Mouse (Mus musculus): ENCODE measurements around the gene Ugt1a6a. TPM values are rescaled to one million over a fixed set of nuclear protein-coding genes. Genes with fewer than 3 reads are reported as not detected.

Gene Ugt1a6a
- total RNA-seq, 2 experiments from 2014 or later, result 0.59 to 1.3 TPM

- Histone ChIP-seq H3K4me3 (no peak overlapping the region), H3K27ac (no peak overlapping the region)
- no peak for TF ChIP-seq CTCF (conservative IDR thresholded peaks at IDR 0.05)
- DNase-seq (ENCODE audit: low spot score in 2 of 2), result no peak
These were observed 133.5 kb downstream of the Ugt1a6a start for GRCm38 (mm10) chr1:88268070-88268469.

Other genes starting within 250 kb of the Ugt1a6a start
- gene Usp40, start 126.3 kb upstream of the Ugt1a6a start, total RNA-seq (2021), result 10 to 100 TPM; 22.9 to 26.7 TPM
- gene Ugt1a10, start 79.4 kb upstream of the Ugt1a6a start, total RNA-seq (2021), result not detected
- gene Ugt1a9, start 64.0 kb upstream of the Ugt1a6a start, total RNA-seq (2021), result not detected
- gene Ugt1a8, start 47.0 kb upstream of the Ugt1a6a start, total RNA-seq (2021), result not detected
- under 1 TPM; 0.44 to 0.59 TPM for gene Ugt1a7c, start 39.7 kb upstream of the Ugt1a6a start, total RNA-seq (2021)
- gene Ugt1a6b, start 31.6 kb upstream of the Ugt1a6a start, total RNA-seq (2021), result under 1 TPM in 1 of 2 experiments, not detected in 1; 0.54 TPM
- under 1 TPM in 1 of 2 experiments, not detected in 1; 0.44 TPM for gene Ugt1a5, start 31.2 kb downstream of the Ugt1a6a start, total RNA-seq (2021)
- gene Ugt1a2, start 65.8 kb downstream of the Ugt1a6a start, total RNA-seq (2021), result not detected
- gene Dnajb3, start 71.0 kb downstream of the Ugt1a6a start, total RNA-seq (2021), result 1 to 10 TPM; 2.9 to 3.8 TPM
- gene Ugt1a1, start 77.2 kb downstream of the Ugt1a6a start, total RNA-seq (2021), result not detected
- under 1 TPM in 1 of 2 experiments, not detected in 1; 0.38 TPM for gene Mroh2a, start 92.2 kb downstream of the Ugt1a6a start, total RNA-seq (2021)
- 10 to 100 TPM; 31.9 to 35.3 TPM for gene Hjurp, start 142.8 kb downstream of the Ugt1a6a start, total RNA-seq (2021)
- gene Trpm8, start 142.9 kb downstream of the Ugt1a6a start, total RNA-seq (2021), result under 1 TPM in 1 of 2 experiments, not detected in 1; 0.12 TPM